Mouse (Mus musculus) CD8-positive naive resting alpha-beta T cell, adult 2 months (primary cell): ENCODE measurements around the gene Cdk19.

Source experiments
- DNase-seq, 2 experiments: peaks; one replicate each; pipeline ENCODE4 v3.0.0; 2022; ENCODE audit warnings: low read depth in 2 of 2, low spot score in 2 of 2

The Cdk19 gene

GRCm38 (mm10) chr10:40435402-40435801, 96.0 kb downstream of the Cdk19 start:
- DNase-seq, result no peak

GRCm38 (mm10) chr10:40437117-40437516, 97.8 kb downstream of the Cdk19 start:
- DNase-seq, result no peak

- no peak for DNase-seq
Observed at GRCm38 (mm10) chr10:40440740-40441139, 101.4 kb downstream of the Cdk19 start.

GRCm38 (mm10) chr10:40442076-40442475, 102.7 kb downstream of the Cdk19 start:
- no peak for DNase-seq

GRCm38 (mm10) chr10:40443371-40443770, 104.0 kb downstream of the Cdk19 start:
- DNase-seq, result no peak

- DNase-seq, result no peak
Observed at GRCm38 (mm10) chr10:40443806-40444357, 104.5 kb downstream of the Cdk19 start.

GRCm38 (mm10) chr10:40444586-40444985, 105.2 kb downstream of the Cdk19 start:
- DNase-seq, result no peak

- DNase-seq, result no peak
Observed at GRCm38 (mm10) chr10:40446088-40446604, 106.8 kb downstream of the Cdk19 start.

GRCm38 (mm10) chr10:40446630-40447029, 107.3 kb downstream of the Cdk19 start:
- no peak for DNase-seq

GRCm38 (mm10) chr10:40447295-40447694, 107.9 kb downstream of the Cdk19 start:
- no peak for DNase-seq

GRCm38 (mm10) chr10:40447921-40448320, 108.6 kb downstream of the Cdk19 start:
- no peak for DNase-seq

- no peak for DNase-seq
Observed at GRCm38 (mm10) chr10:40448444-40448843, 109.1 kb downstream of the Cdk19 start.

- DNase-seq, result no peak
Observed at GRCm38 (mm10) chr10:40449571-40449970, 110.2 kb downstream of the Cdk19 start.

GRCm38 (mm10) chr10:40450171-40450570, 110.8 kb downstream of the Cdk19 start:
- DNase-seq, result no peak

GRCm38 (mm10) chr10:40457116-40457515, 117.8 kb downstream of the Cdk19 start:
- no peak for DNase-seq

GRCm38 (mm10) chr10:40459141-40459540, 119.8 kb downstream of the Cdk19 start:
- no peak for DNase-seq

GRCm38 (mm10) chr10:40461362-40461761, 122.0 kb downstream of the Cdk19 start:
- DNase-seq, result no peak

GRCm38 (mm10) chr10:40462257-40462656, 122.9 kb downstream of the Cdk19 start:
- DNase-seq, result peak; percentile 31 to 50

- DNase-seq, result no peak
Observed at GRCm38 (mm10) chr10:40467174-40467911, 128.0 kb downstream of the Cdk19 start.

GRCm38 (mm10) chr10:40467912-40468254, 128.5 kb downstream of the Cdk19 start:
- no peak for DNase-seq

GRCm38 (mm10) chr10:40469145-40469544, 129.8 kb downstream of the Cdk19 start:
- DNase-seq, result no peak

- peak in 1 of 2 experiments; percentile 34 for DNase-seq
Observed at GRCm38 (mm10) chr10:40476535-40477285, 137.3 kb downstream of the Cdk19 start.
